Mouse (Mus musculus) subcutaneous adipose tissue, adult 2 months (tissue): ENCODE results near the gene Rhoc. TPM values are rescaled to one million over a fixed set of nuclear protein-coding genes. Genes with fewer than 3 reads are reported as not detected.

ENCODE experiments used
- polyA plus RNA-seq: library from polyadenylated mRNA; depleted of rRNA; stranded (reverse); fragments of >200 nt; gene quantifications from 2 replicates; pipeline ENCODE4 v1.2.3, GENCODE M21; 2012; ENCODE audit warnings: low replicate concordance; rRNA removed

Rhoc gene
- polyA plus RNA-seq: 170 and 187 TPM in 2 replicates

GRCm38 (mm10) chr3:104788075-104788474 lies at the start of gene Rhoc:
TSS of gene Rhoc (plus strand) at chr3:104788375.

GRCm38 (mm10) chr3:104780561-104781420 lies 7.4 kb upstream of the Rhoc start, which contains the start of gene Ppm1j:
TSS of gene Ppm1j (plus strand) at chr3:104781056.

GRCm38 (mm10) chr3:104781471-104781903 lies 6.7 kb upstream of the Rhoc start, which contains the start of gene Fam19a3:
TSS of gene Fam19a3 (minus strand) at chr3:104781840.

GRCm38 (mm10) chr3:104817991-104818748 lies 30.0 kb downstream of the Rhoc start, which contains the start of gene Mov10:
TSS of gene Mov10 (minus strand) at chr3:104818563.

Other genes with a start within 250 kb of the Rhoc start
- gene Slc16a1, start 149.7 kb upstream of the Rhoc start, polyA plus RNA-seq: 25.4 and 28.3 TPM in 2 replicates
- gene Ppm1j, start 7.3 kb upstream of the Rhoc start, polyA plus RNA-seq: 6.8 and 7.6 TPM in 2 replicates
- 0.55 and 0.72 TPM in 2 replicates for gene Fam19a3, start 6.5 kb upstream of the Rhoc start, polyA plus RNA-seq
- 17.9 and 28.2 TPM in 2 replicates for gene Mov10, start 30.2 kb downstream of the Rhoc start, polyA plus RNA-seq
- 7.3 and 7.9 TPM in 2 replicates for gene St7l, start 75.6 kb downstream of the Rhoc start, polyA plus RNA-seq
- gene Capza1, start 76.1 kb downstream of the Rhoc start, polyA plus RNA-seq: 30.2 and 49.5 TPM in 2 replicates
- 4.3 and 11.1 TPM in 2 replicates for gene Wnt2b, start 173.5 kb downstream of the Rhoc start, polyA plus RNA-seq